Mouse (Mus musculus): ENCODE data around the gene Ly6g5b.

DNA sequence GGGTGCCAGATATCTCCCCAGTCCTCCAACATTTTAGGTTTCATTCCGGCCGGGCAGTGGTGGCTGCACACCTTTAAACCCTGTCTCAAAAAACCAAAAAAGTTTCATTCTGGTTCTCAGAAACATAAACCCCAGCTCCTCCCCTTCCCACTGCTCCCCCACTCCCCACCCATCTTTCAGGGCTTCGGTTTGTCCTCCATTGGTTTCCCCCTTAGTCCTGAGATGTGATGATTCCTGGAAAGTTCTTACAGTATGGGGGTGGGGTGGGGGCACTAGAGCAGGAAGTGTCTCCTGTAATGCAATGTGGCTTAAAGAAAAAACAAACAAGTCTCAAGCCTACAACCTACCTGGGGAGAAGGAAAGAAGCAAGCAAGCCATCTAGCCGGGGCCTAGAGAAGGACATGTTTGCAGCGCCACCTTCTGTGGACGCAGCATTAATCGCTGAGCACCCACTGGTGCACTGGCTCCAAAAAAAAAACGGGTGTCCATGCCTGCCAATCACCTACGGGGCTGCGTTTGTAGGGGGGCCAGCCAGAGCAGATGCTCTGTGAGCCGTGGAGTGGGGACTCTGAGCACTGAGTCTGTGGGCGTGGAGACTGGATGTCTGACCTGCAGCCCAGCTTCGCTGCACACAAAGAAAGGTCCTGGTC lies 9.4 kb downstream of the Ly6g5b start:
- TF ChIP-seq CTCF (IDR thresholded peaks at IDR 0.05; ENCODE audit: extremely low read depth, insufficient read depth, low read length): peak; percentile 71
- TF ChIP-seq POLR2A (IDR thresholded peaks at IDR 0.05; ENCODE audit: extremely low read depth, insufficient read depth, low read length): no peak
